Mouse (Mus musculus): ENCODE measurements at regions not wholly inside any gene's neighbourhood (a gene's known extent, or its start where the extent isn't known, plus 50 kb on each side); places are given as distances from the start of the nearest gene placed in this dataset.

- Histone ChIP-seq H3K4me2 (replicated peaks; ENCODE audit: low read depth) (no peak overlapping the region), H3K4me1 (replicated peaks; ENCODE audit: control insufficient read depth, insufficient read depth) (no peaks in the 10 kb centered on the region), H3K9ac (ENCODE audit: low read length) (no peak overlapping the region), H3K27ac (replicated peaks) (no peak overlapping the region), H3K27me3 (ENCODE audit: control insufficient read depth, insufficient read depth, low read length) (no peaks in the 10 kb centered on the region), H3K4me3 (ENCODE audit: low read depth, low read length) (no peak overlapping the region), H3K36me3 (ENCODE audit: control insufficient read depth, insufficient read depth, low read length) (no peaks in the 10 kb centered on the region), H3K9me3 (ENCODE audit: control insufficient read depth, low read length) (no peaks in the 10 kb centered on the region)
- WGBS: 63% methylated on average over 1 of the region's 1 CpGs
- ATAC-seq (ENCODE audit: low FRiP score, low TSS enrichment) (no peak), DNase-seq (ENCODE audit: low spot score) (no peak)
- no peak for TF ChIP-seq EP300 (optimal IDR thresholded peaks at IDR 0.05)
- no peak for TF ChIP-seq CTCF (IDR thresholded peaks at IDR 0.05; ENCODE audit: low read depth)
These were observed 99.8 kb downstream of the Lrrn1 start for GRCm38 (mm10) chr6:107629376-107629775.

- no peak overlapping the region for H3K4me3 ChIP-seq (ENCODE audit: low read depth, low read length)
- TF ChIP-seq EP300 (optimal IDR thresholded peaks at IDR 0.05) (no peak), CTCF (IDR thresholded peaks at IDR 0.05; ENCODE audit: low read depth) (no peak)
- no peaks in the 10 kb centered on the region for H3K4me1 ChIP-seq (replicated peaks; ENCODE audit: control insufficient read depth, insufficient read depth)
- H3K9ac ChIP-seq (ENCODE audit: low read length): no peak overlapping the region
- 76% methylated on average over 2 of the region's 2 CpGs for WGBS
- no peak overlapping the region for H3K27ac ChIP-seq (replicated peaks)
- no peaks in the 10 kb centered on the region for H3K36me3 ChIP-seq (ENCODE audit: control insufficient read depth, insufficient read depth, low read length)
- H3K4me2 ChIP-seq (replicated peaks; ENCODE audit: low read depth): no peak overlapping the region
- DNase-seq (ENCODE audit: low spot score): no peak
- H3K9me3 ChIP-seq (ENCODE audit: control insufficient read depth, low read length): no peaks in the 10 kb centered on the region
- H3K27me3 ChIP-seq (ENCODE audit: control insufficient read depth, insufficient read depth, low read length): no peaks in the 10 kb centered on the region
- ATAC-seq (ENCODE audit: low FRiP score, low TSS enrichment): no peak
These were observed 116.2 kb downstream of the Lrrn1 start for GRCm38 (mm10) chr6:107645751-107646150.

- Histone ChIP-seq H3K9me3 (ENCODE audit: control insufficient read depth, low read length) (no peaks in the 10 kb centered on the region), H3K27me3 (ENCODE audit: control insufficient read depth, insufficient read depth, low read length) (no peaks in the 10 kb centered on the region), H3K4me3 (ENCODE audit: low read depth, low read length) (no peak overlapping the region), H3K4me1 (replicated peaks; ENCODE audit: control insufficient read depth, insufficient read depth) (no peaks in the 10 kb centered on the region), H3K9ac (ENCODE audit: low read length) (no peak overlapping the region), H3K4me2 (replicated peaks; ENCODE audit: low read depth) (no peak overlapping the region), H3K27ac (replicated peaks) (no peak overlapping the region), H3K36me3 (ENCODE audit: control insufficient read depth, insufficient read depth, low read length) (no peaks in the 10 kb centered on the region)
- no peak for TF ChIP-seq EP300 (optimal IDR thresholded peaks at IDR 0.05)
- no peak for TF ChIP-seq CTCF (IDR thresholded peaks at IDR 0.05; ENCODE audit: low read depth)
- DNase-seq (ENCODE audit: low spot score) (no peak), ATAC-seq (ENCODE audit: low FRiP score, low TSS enrichment) (no peak)
These were observed 124.4 kb downstream of the Lrrn1 start for GRCm38 (mm10) chr6:107653840-107654523.

- WGBS: 85% methylated on average over 2 of the region's 2 CpGs
- no peak for TF ChIP-seq CTCF (IDR thresholded peaks at IDR 0.05; ENCODE audit: low read depth)
- TF ChIP-seq EP300 (optimal IDR thresholded peaks at IDR 0.05): no peak
These were observed 128.2 kb downstream of the Lrrn1 start for GRCm38 (mm10) chr6:107657805-107658204.

GRCm38 (mm10) chr6:107661009-107661764, 131.6 kb downstream of the Lrrn1 start:
- H3K4me2 ChIP-seq (replicated peaks; ENCODE audit: low read depth): no peak overlapping the region
- DNase-seq (ENCODE audit: low spot score): no peak
- TF ChIP-seq EP300 (optimal IDR thresholded peaks at IDR 0.05): no peak
- TF ChIP-seq CTCF (IDR thresholded peaks at IDR 0.05; ENCODE audit: low read depth): no peak

More at GRCm38 (mm10) chr6:107657805-107658204, 128.2 kb downstream of the Lrrn1 start:
- Histone ChIP-seq H3K4me2 (replicated peaks; ENCODE audit: low read depth) (no peak overlapping the region), H3K27me3 (ENCODE audit: control insufficient read depth, insufficient read depth, low read length) (no peaks in the 10 kb centered on the region), H3K9ac (ENCODE audit: low read length) (no peak overlapping the region), H3K4me1 (replicated peaks; ENCODE audit: control insufficient read depth, insufficient read depth) (no peaks in the 10 kb centered on the region), H3K36me3 (ENCODE audit: control insufficient read depth, insufficient read depth, low read length) (no peaks in the 10 kb centered on the region), H3K4me3 (ENCODE audit: low read depth, low read length) (no peak overlapping the region), H3K9me3 (ENCODE audit: control insufficient read depth, low read length) (no peaks in the 10 kb centered on the region), H3K27ac (replicated peaks) (no peak overlapping the region)
- no peak for DNase-seq (ENCODE audit: low spot score)
- ATAC-seq (ENCODE audit: low FRiP score, low TSS enrichment): no peak

GRCm38 (mm10) chr6:107699298-107699697, 169.7 kb downstream of the Lrrn1 start:
- ATAC-seq (ENCODE audit: low FRiP score, low TSS enrichment) (no peak), DNase-seq (ENCODE audit: low spot score) (no peak)
- Histone ChIP-seq H3K9me3 (ENCODE audit: control insufficient read depth, low read length) (no peaks in the 10 kb centered on the region), H3K4me2 (replicated peaks; ENCODE audit: low read depth) (no peak overlapping the region), H3K36me3 (ENCODE audit: control insufficient read depth, insufficient read depth, low read length) (no peaks in the 10 kb centered on the region), H3K4me1 (replicated peaks; ENCODE audit: control insufficient read depth, insufficient read depth) (no peaks in the 10 kb centered on the region), H3K4me3 (ENCODE audit: low read depth, low read length) (no peak overlapping the region), H3K27me3 (ENCODE audit: control insufficient read depth, insufficient read depth, low read length) (no peaks in the 10 kb centered on the region), H3K9ac (ENCODE audit: low read length) (no peak overlapping the region), H3K27ac (replicated peaks) (no peak overlapping the region)
- TF ChIP-seq CTCF (IDR thresholded peaks at IDR 0.05; ENCODE audit: low read depth) (no peak), EP300 (optimal IDR thresholded peaks at IDR 0.05) (no peak)
- 88% methylated on average over 4 of the region's 4 CpGs for WGBS

More at GRCm38 (mm10) chr6:107661009-107661764, 131.6 kb downstream of the Lrrn1 start:
- Histone ChIP-seq H3K4me1 (replicated peaks; ENCODE audit: control insufficient read depth, insufficient read depth) (no peaks in the 10 kb centered on the region), H3K36me3 (ENCODE audit: control insufficient read depth, insufficient read depth, low read length) (no peaks in the 10 kb centered on the region), H3K9ac (ENCODE audit: low read length) (no peak overlapping the region), H3K27ac (replicated peaks) (no peak overlapping the region), H3K4me3 (ENCODE audit: low read depth, low read length) (no peak overlapping the region), H3K27me3 (ENCODE audit: control insufficient read depth, insufficient read depth, low read length) (no peaks in the 10 kb centered on the region), H3K9me3 (ENCODE audit: control insufficient read depth, low read length) (no peaks in the 10 kb centered on the region)
- WGBS: 51% methylated on average over 5 of the region's 5 CpGs
- no peak for ATAC-seq (ENCODE audit: low FRiP score, low TSS enrichment)
